Mouse (Mus musculus) midbrain, embryonic 14.5 days (tissue): ENCODE measurements around the gene Jsrp1. TPM values are rescaled to one million over a fixed set of nuclear protein-coding genes. Genes with fewer than 3 reads are reported as not detected.

Experiments
- ATAC-seq: fragments of 200-750 bp; cut with Nextera tagmentation; 2 replicates; pipeline ENCODE4 v1.8.0; 2017; ENCODE audit warnings: moderate number of reproducible peaks, moderate library complexity; ENCODE audit not compliant: low FRiP score, low TSS enrichment
- DNase-seq: peaks from one replicate; pipeline ENCODE4 v3.0.0-alpha.2; 2015
- H3K27ac ChIP-seq: fragments of 300-500 bp; sonication (generic); replicated peaks from 2 replicates; pipeline ENCODE4 v1.5.1; 2014; ENCODE audit warnings: mild to moderate bottlenecking, low read depth, low read length, moderate library complexity
- H3K27me3 ChIP-seq: fragments of 300-500 bp; sonication (generic); 2 replicates; pipeline ENCODE4 v1.6.1; 2014; ENCODE audit warnings: low read length, control low read depth, mixed read lengths; ENCODE audit not compliant: control insufficient read depth, insufficient read depth
- H3K36me3 ChIP-seq: fragments of 300-500 bp; sonication (generic); 2 replicates; pipeline ENCODE4 v1.6.1; 2014; ENCODE audit warnings: low read length, control low read depth; ENCODE audit not compliant: control insufficient read depth, insufficient read depth
- H3K4me1 ChIP-seq: fragments of 300-500 bp; sonication (generic); 2 replicates; pipeline ENCODE4 v1.6.1; 2014; ENCODE audit warnings: mild to moderate bottlenecking, antibody characterized with exemption, low read length, control low read depth; ENCODE audit not compliant: control insufficient read depth, insufficient read depth
- H3K4me2 ChIP-seq: fragments of 300-500 bp; sonication (generic); 2 replicates; pipeline ENCODE4 v1.6.1; 2014; ENCODE audit warnings: mild to moderate bottlenecking, low read length, moderate library complexity
- H3K4me3 ChIP-seq: fragments of 300-500 bp; sonication (generic); replicated peaks from 2 replicates; pipeline ENCODE4 v1.5.1; 2014; ENCODE audit warnings: low read depth, low read length
- H3K9ac ChIP-seq: fragments of 300-500 bp; sonication (generic); replicated peaks from 2 replicates; pipeline ENCODE4 v1.6.1; 2014; ENCODE audit warnings: mild to moderate bottlenecking, low read length, moderate library complexity
- H3K9me3 ChIP-seq: fragments of 300-500 bp; sonication (generic); 2 replicates; pipeline ENCODE4 v1.6.1; 2016; ENCODE audit warnings: low read length, control low read depth, mixed read lengths; ENCODE audit not compliant: control insufficient read depth
- WGBS: fragments of 180-500 bp; shearing (Covaris S2); extraction: QIAGEN DNeasy Blood & Tissue Kit; methylation state at CpG from one replicate; pipeline ENCODE4 v1.1.7; 2014; 5-methylcytosine and 5-hydroxymethylcytosine counted together
- polyA plus RNA-seq: library from polyadenylated mRNA; unstranded; fragments of >200 nt; fragmentation: Nextera tagmentation; extraction: Ambion mirVana; gene quantifications from 2 replicates; pipeline ENCODE4 v1.2.1, GENCODE M21; 2014

Gene Jsrp1
- polyA plus RNA-seq, 1 experiment from 2014 or later: 0.30 TPM

DNA sequence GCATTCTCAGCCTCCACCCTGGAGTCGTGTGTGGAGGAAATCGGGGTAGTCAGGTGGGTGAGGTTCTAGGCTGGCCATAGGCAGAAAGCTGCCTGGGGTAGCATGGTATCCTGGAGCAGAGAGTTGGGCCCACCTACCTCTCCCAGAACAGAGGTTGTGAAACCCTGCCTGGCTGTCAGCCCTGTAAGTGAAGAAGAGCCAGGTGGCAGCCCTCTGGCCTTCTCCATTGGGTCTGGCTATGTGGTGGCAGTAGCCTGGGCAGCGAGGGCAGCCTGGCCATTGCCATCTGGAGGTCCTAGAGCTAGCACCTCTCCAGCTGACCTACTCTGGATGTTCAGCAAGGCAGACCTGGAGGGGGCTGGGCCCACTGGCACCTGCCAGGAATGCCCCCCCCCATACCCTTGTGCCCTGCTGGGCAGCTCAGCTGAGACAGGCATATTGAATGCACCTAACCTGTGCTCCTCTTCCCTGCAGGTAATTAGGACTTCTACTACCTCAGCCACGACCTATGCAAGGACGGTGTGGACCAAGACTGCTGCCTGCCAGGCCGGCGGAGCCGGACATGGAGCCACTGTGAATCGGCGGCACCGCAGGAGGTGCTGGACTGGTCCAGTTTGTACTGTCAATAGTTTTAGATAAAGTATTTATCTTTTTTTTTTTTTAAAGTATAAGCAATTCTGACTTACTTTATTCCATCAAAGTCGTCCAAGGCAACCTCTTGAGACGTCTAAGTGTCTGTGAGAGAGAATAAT is 20.1 kb downstream of the Jsrp1 start:
- ATAC-seq (no peak), DNase-seq (no peak)
- H3K9ac ChIP-seq: no peak overlapping the region; the same call in 1 of the 2 replicates
- H3K36me3 ChIP-seq: peaks cover 85% of the 10 kb centered on the region
- no peaks in the 10 kb centered on the region for H3K27me3 ChIP-seq
- 93% methylated on average over 13 of the region's 13 CpGs for WGBS
- no peak overlapping the region for H3K27ac ChIP-seq
- no peak overlapping the region for H3K4me2 ChIP-seq
- no peak overlapping the region for H3K4me3 ChIP-seq
- H3K4me1 ChIP-seq: peaks cover 11% of the 10 kb centered on the region
- H3K9me3 ChIP-seq: no peaks in the 10 kb centered on the region

DNA sequence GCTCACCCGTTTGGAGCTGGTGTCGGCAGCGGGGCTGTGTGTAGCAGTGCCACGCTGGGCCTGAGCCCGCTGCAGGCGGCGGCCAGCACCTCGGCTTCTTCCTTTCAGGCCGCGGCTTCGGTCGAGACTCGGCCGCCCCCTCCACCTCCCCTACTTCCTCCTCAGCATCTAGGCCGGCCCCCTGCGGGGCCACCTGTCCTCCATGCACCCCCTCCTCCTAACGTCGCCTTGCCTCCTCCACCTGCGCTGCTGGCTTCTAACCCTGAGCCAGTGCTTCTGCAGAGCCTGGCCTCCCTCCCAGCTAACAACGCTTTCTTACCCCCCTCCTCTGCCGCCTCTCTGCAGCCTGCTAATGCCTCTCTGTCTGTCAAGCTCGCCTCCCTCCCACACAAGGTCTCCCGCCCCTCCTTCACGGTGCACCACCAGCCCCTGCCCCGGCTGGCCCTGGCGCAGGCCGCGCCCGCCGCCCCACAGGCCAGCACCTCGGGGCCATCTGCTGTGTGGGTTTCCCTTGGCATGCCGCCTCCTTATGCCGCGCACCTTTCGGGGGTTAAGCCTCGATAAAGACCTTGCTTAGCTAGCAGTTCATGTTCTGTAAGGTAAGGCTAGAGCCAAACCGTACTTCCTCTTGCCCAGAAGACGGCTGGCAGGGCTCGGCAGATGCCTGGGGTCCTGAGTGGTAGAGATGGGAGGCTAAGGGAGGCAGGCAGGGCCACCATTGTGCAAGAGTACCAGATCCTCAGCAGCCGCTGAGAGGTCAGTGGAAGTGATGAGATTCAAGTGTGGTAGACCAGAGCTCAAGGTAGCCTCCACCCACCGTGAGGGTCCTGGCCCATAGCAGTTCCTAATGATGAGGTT is 20.9 kb downstream of the Jsrp1 start:
- no peaks in the 10 kb centered on the region for H3K9me3 ChIP-seq
- H3K4me2 ChIP-seq: no peak overlapping the region
- no peak for DNase-seq
- H3K4me3 ChIP-seq: no peak overlapping the region
- no peak overlapping the region; the same call in 1 of the 2 replicates for H3K9ac ChIP-seq
- H3K36me3 ChIP-seq: peaks cover 93% of the 10 kb centered on the region
- no peak overlapping the region for H3K27ac ChIP-seq
- ATAC-seq: no peak
- no peaks in the 10 kb centered on the region for H3K27me3 ChIP-seq
- 79% methylated on average over 41 of the region's 41 CpGs for WGBS
- H3K4me1 ChIP-seq: peaks cover 11% of the 10 kb centered on the region

DNA sequence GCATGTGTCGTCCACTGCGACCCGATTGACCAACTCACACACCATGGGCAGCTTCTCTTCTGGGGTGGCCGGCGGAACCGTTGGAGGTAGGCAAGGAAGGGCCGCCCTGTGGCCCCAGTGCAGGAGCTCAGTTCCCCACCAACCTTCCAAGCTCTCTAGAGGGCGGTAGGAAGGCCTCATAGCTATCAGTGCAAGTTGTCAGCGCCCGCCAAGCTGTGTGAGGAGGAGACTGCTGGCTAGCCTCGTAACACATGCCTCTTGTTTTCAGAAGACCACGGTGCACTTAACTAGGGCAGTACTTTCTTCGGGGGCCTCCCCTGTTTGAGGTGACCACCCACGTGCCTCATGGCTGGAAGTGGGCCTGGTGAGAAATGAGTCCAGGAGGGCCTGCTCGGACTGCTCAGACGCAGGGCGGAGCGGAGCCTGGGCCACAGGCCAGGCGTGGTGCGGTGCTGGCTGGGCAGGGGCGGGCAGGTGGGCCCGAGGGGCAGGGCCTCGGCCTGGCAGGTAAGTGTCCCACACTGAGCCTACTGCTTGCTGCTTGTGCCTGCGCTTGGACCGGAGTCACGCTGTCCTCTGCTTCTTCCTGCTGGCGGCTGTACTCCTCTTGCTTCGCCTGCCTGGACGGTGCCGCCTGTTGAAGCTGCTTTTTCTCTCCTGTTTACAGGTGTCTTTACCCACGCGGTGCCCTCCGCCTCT is 21.7 kb downstream of the Jsrp1 start:
- H3K4me2 ChIP-seq: no peak overlapping the region
- no peaks in the 10 kb centered on the region for H3K27me3 ChIP-seq
- no peak overlapping the region for H3K9ac ChIP-seq
- ATAC-seq (no peak), DNase-seq (no peak)
- no peak overlapping the region for H3K4me3 ChIP-seq
- H3K4me1 ChIP-seq: peaks cover 3% of the 10 kb centered on the region
- peaks cover 98% of the 10 kb centered on the region for H3K36me3 ChIP-seq
- no peak overlapping the region for H3K27ac ChIP-seq
- 85% methylated on average over 33 of the region's 33 CpGs for WGBS
- H3K9me3 ChIP-seq: no peaks in the 10 kb centered on the region

DNA sequence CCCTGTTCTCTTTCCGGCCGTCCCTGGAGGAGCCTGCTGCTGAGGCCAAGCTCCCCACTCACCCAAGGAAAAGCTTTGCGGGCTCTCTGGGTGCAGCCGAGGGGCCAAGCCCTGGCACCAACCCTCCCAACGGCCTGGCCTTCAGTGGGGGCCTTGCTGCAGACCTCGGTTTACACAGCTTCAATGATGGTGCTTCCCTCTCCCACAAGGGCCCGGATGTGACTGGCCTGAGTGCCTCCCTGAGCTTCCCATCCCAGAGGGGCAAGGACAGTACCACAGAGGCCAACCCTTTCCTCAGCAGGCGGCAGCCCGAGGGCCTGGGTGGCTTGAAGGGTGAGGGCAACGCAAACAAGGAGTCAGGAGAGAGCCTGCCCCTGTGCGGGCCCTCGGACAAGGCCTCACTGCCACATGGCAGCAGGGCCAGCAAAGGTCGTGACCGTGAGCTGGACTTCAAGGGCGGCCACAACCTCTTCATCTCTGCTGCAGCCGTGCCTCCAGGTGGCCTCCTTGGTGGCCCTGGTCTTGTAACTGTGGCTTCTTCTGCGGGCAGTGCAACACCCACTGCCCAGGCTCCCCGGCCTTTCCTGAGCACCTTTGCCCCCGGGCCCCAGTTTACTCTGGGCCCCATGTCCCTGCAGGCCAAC is 22.4 kb downstream of the Jsrp1 start:
- Histone ChIP-seq H3K36me3 (peaks cover 98% of the 10 kb centered on the region), H3K27me3 (no peaks in the 10 kb centered on the region), H3K27ac (no peak overlapping the region), H3K4me1 (no peaks in the 10 kb centered on the region), H3K9ac (no peak overlapping the region), H3K9me3 (no peaks in the 10 kb centered on the region), H3K4me2 (no peak overlapping the region), H3K4me3 (no peak overlapping the region)
- DNase-seq (no peak), ATAC-seq (no peak)
- WGBS: 89% methylated on average over 19 of the region's 19 CpGs

DNA sequence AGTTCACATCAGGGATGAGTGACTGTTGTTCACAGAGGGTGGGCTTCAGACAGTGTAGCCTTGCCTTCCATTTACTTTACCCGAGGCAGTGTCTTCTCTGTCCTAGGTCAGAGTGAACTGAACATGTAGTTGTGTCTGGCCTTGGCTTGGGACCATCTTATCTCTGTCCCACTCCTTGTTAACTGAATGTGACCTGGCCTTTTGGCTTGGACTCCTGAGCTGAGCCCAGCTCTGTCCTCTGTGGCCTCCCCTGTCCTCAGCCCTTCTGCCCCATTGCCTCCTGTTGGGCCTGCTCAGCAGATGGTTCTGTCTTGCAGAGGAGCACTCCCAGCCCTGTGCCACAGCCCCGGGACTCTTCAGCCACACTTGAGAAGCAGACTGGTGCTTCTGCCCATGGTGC is 25.8 kb downstream of the Jsrp1 start:
- no peaks in the 10 kb centered on the region for H3K27me3 ChIP-seq
- WGBS: 86% methylated on average over 2 of the region's 2 CpGs
- no peak overlapping the region for H3K4me3 ChIP-seq

DNA sequence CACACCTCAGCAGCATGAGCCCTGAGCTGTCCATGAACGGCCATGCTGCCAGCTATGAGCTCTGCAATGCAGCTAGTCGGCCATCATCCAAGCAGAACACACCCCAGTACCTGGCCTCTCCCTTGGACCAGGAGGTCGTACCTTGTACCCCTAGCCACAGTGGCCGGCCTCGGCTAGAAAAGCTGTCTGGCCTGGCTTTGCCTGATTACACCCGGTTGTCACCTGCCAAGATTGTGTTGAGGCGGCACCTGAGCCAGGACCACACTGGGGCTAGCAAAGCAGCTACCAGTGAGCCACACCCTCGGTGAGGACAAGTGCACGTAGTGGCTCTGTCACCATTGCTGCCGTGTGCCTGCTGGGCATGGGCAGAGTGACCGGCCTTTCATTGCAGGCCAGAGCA is 27.3 kb downstream of the Jsrp1 start:
- no peak overlapping the region for H3K4me2 ChIP-seq
- no peak overlapping the region for H3K27ac ChIP-seq
- H3K9me3 ChIP-seq: no peaks in the 10 kb centered on the region
- H3K27me3 ChIP-seq: no peaks in the 10 kb centered on the region
- 94% methylated on average over 11 of the region's 11 CpGs for WGBS
- no peak overlapping the region for H3K4me3 ChIP-seq
- ATAC-seq (no peak), DNase-seq (no peak)
- no peaks in the 10 kb centered on the region for H3K4me1 ChIP-seq
- peaks cover 99% of the 10 kb centered on the region for H3K36me3 ChIP-seq
- no peak overlapping the region for H3K9ac ChIP-seq

More for the DNA sequence above, 25.8 kb downstream of the Jsrp1 start:
- no peaks in the 10 kb centered on the region for H3K9me3 ChIP-seq
- DNase-seq (no peak), ATAC-seq (no peak)
- no peak overlapping the region for H3K27ac ChIP-seq
- H3K4me2 ChIP-seq: no peak overlapping the region
- H3K36me3 ChIP-seq: peaks cover 99% of the 10 kb centered on the region
- H3K9ac ChIP-seq: no peak overlapping the region
- H3K4me1 ChIP-seq: no peaks in the 10 kb centered on the region

DNA sequence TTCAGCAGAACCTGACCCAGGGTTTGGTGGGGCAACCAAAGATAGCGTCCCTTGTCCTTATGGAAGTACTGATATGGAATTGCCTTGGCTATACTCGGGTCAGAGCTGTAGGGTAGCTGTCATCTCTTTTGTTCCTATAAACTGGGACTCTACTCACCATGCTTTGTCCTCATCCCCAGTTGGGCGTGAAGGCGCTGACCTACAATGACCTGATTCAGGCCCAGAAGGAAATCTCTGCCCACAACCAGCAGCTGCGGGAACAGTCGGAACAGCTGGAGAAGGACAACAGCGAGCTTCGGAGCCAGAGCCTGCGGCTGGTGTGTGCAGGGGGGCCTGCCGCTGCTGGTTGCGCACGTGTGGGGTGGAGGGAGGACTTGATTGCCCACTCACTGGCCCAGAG is 28.4 kb downstream of the Jsrp1 start:
- Histone ChIP-seq H3K36me3 (peaks cover 93% of the 10 kb centered on the region), H3K4me3 (no peak overlapping the region), H3K27ac (no peak overlapping the region), H3K27me3 (no peaks in the 10 kb centered on the region), H3K9me3 (no peaks in the 10 kb centered on the region), H3K9ac (no peak overlapping the region), H3K4me1 (no peaks in the 10 kb centered on the region), H3K4me2 (no peak overlapping the region)
- ATAC-seq (no peak), DNase-seq (no peak)
- 75% methylated on average over 12 of the region's 12 CpGs for WGBS

DNA sequence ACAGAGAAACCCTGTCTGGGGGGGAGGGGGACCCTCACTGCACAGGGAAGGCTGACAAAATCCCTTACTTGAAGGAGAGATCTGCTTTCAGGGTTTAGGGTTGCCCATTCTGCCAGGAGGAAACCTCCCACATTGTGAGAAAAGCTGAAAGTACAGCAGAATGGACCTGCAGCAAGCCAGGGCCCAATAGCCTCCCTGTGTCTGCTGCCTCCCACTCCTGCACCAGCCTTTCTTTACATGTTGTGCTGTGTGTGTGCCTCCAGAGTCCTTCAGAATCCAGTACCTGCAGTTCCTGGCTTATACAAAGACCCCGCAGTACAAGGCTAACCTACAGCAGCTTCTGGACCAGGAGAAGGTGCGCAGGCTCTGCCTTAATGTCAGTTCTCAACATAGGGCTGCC is 29.0 kb downstream of the Jsrp1 start:
- H3K27me3 ChIP-seq: no peaks in the 10 kb centered on the region
- H3K27ac ChIP-seq: no peak overlapping the region
- H3K4me2 ChIP-seq: no peak overlapping the region
- DNase-seq: no peak
- no peaks in the 10 kb centered on the region for H3K4me1 ChIP-seq
- H3K9ac ChIP-seq: no peak overlapping the region
- ATAC-seq: no peak
- H3K36me3 ChIP-seq: peaks cover 94% of the 10 kb centered on the region
- H3K4me3 ChIP-seq: no peak overlapping the region
- H3K9me3 ChIP-seq: no peaks in the 10 kb centered on the region
- 93% methylated on average over 2 of the region's 2 CpGs for WGBS
